ENCODE assay signal across 18 mouse cellular contexts in genomic region chr5:75281510-75281909, GRCm38 (mm10).
"Had no signal": no experiment of that assay in that cellular context is flagged by ENCODE, and none has a peak within 500 bp of the region (broad histone marks: within the 10 kb centered on the region; RNA-seq: fewer than 3 reads in every experiment).

No protein-coding gene starts in this region.

- H3K27ac ChIP-seq: layer of hippocampus, adult 2 months; left cerebral cortex, adult 2 months; limb, embryonic 15.5 days; midbrain, embryonic 12.5 days; neural tube, embryonic 13.5 days had no signal

- H3K4me2 ChIP-seq: limb, embryonic 15.5 days; lung, embryonic 14.5 days; midbrain, embryonic 12.5 days; neural tube, embryonic 13.5 days had no signal

- H3K9me3 ChIP-seq: limb, embryonic 15.5 days; megakaryocyte, embryonic 14.5 days; midbrain, embryonic 12.5 days; neural tube, embryonic 13.5 days had no signal

- H3K4me3 ChIP-seq: layer of hippocampus, adult 2 months; left cerebral cortex, adult 2 months; limb, embryonic 15.5 days; midbrain, embryonic 12.5 days; neural tube, embryonic 13.5 days had no signal

- H3K4me1 ChIP-seq: limb, embryonic 15.5 days; midbrain, embryonic 12.5 days had no signal

- H3K36me3 ChIP-seq: limb, embryonic 15.5 days; midbrain, embryonic 12.5 days; neural tube, embryonic 13.5 days had no signal

- H3K9ac ChIP-seq: limb, embryonic 15.5 days; lung, embryonic 14.5 days; midbrain, embryonic 12.5 days; neural tube, embryonic 13.5 days had no signal

- H3K27me3 ChIP-seq: limb, embryonic 15.5 days; midbrain, embryonic 12.5 days; neural tube, embryonic 13.5 days had no signal

- DNase-seq: kidney, adult 8-10 months; kidney, postnatal 4 days; lung, embryonic 14.5 days; lung, postnatal 10 days; lung, postnatal 4 days; retina, postnatal 1 day; right cerebral cortex, postnatal 4 days; spleen, adult 18-20 months; thymus, adult 18-20 months; thymus, postnatal 14 days had no signal

- ATAC-seq: intestine, postnatal 0 days; midbrain, embryonic 16.5 days had no signal
